Mouse (Mus musculus) limb, embryonic 14.5 days (tissue): ENCODE measurements at regions not wholly inside any gene's neighbourhood (a gene's known extent, or its start where the extent isn't known, plus 50 kb on each side); places are given as distances from the start of the nearest gene placed in this dataset. TPM values are rescaled to one million over a fixed set of nuclear protein-coding genes. Genes with fewer than 3 reads are reported as not detected.

ENCODE experiments used
- ATAC-seq: fragments of 200-750 bp; cut with Nextera tagmentation; 2 replicates; pipeline ENCODE4 v1.8.0; 2017; ENCODE audit warnings: low read depth, moderate number of reproducible peaks, moderate TSS enrichment; ENCODE audit not compliant: low FRiP score
- DNase-seq: peaks from one replicate; pipeline ENCODE4 v3.0.0-alpha.2; 2015; ENCODE audit warnings: low spot score
- H3K27ac ChIP-seq: fragments of 300-500 bp; sonication (generic); replicated peaks from 2 replicates; pipeline ENCODE4 v1.5.1; 2014; ENCODE audit warnings: low read depth, mild to moderate bottlenecking, low read length, moderate library complexity, mixed read lengths
- H3K27me3 ChIP-seq: fragments of 300-500 bp; sonication (generic); 2 replicates; pipeline ENCODE4 v1.6.1; 2014; ENCODE audit warnings: low read length, mixed read lengths; ENCODE audit not compliant: control insufficient read depth, insufficient read depth
- H3K36me3 ChIP-seq: fragments of 300-500 bp; sonication (generic); 2 replicates; pipeline ENCODE4 v1.6.1; 2014; ENCODE audit warnings: mild to moderate bottlenecking, low read length, moderate library complexity, mixed read lengths; ENCODE audit not compliant: control insufficient read depth, insufficient read depth
- H3K4me1 ChIP-seq: fragments of 300-500 bp; sonication (generic); 2 replicates; pipeline ENCODE4 v1.6.1; 2014; ENCODE audit warnings: antibody characterized with exemption, low read length, mixed read lengths; ENCODE audit not compliant: control insufficient read depth, insufficient read depth
- H3K4me2 ChIP-seq: fragments of 300-500 bp; sonication (generic); replicated peaks from 2 replicates; pipeline ENCODE4 v1.6.1; 2014; ENCODE audit warnings: low read depth, mild to moderate bottlenecking, low read length, moderate library complexity; ENCODE audit not compliant: severe bottlenecking
- H3K4me3 ChIP-seq: fragments of 300-500 bp; sonication (generic); replicated peaks from 2 replicates; pipeline ENCODE4 v1.5.1; 2014; ENCODE audit warnings: low read length
- H3K9ac ChIP-seq: fragments of 300-500 bp; sonication (generic); 2 replicates; pipeline ENCODE4 v1.6.1; 2014; ENCODE audit warnings: mild to moderate bottlenecking, low read depth, low read length, moderate library complexity; ENCODE audit not compliant: severe bottlenecking
- H3K9me3 ChIP-seq: fragments of 300-500 bp; sonication (generic); 2 replicates; pipeline ENCODE4 v1.6.1; 2016; ENCODE audit warnings: low read length; ENCODE audit not compliant: control insufficient read depth
- POLR2A ChIP-seq: fragments of 200-500 bp; IDR thresholded peaks from 2 replicates; pipeline ENCODE4 v1.8.0; 2012; ENCODE audit warnings: inconsistent platforms, mild to moderate bottlenecking, moderate library complexity, borderline replicate concordance; ENCODE audit not compliant: insufficient read depth, insufficient read length; ENCODE audit errors: extremely low read depth
- WGBS: fragments of 180-500 bp; shearing (Covaris S2); extraction: QIAGEN DNeasy Blood & Tissue Kit; methylation state at CpG from one replicate; pipeline ENCODE4 v1.1.7; 2014; 5-methylcytosine and 5-hydroxymethylcytosine counted together
- microRNA-seq: library from miRNA; unstranded; fragments of <30 nt; microRNA quantifications from one replicate; pipeline ENCODE4, GENCODE M21; 2016

DNA sequence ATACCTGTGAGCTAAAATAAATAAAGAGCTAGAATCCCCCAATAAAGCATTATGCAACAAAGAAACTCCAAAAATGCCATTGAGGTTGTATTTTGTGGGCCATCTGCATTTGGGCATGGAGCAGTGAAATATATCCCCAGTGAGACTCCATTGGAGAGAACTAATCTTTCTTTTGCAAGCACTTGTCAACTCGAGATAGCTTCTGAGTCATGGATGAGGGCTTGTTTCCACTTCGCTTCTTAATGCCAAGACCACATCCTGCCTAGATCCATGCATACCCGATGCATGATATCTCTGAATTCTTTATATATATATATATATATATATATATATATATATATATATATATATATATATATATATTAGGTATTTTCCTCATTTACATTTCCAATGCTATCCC lies 349.0 kb upstream of the Slc8a1 start:
- Histone ChIP-seq H3K9me3 (no peaks in the 10 kb centered on the region), H3K4me2 (no peak overlapping the region), H3K27me3 (no peaks in the 10 kb centered on the region), H3K27ac (no peak overlapping the region), H3K9ac (no peak overlapping the region), H3K36me3 (no peaks in the 10 kb centered on the region), H3K4me1 (no peaks in the 10 kb centered on the region), H3K4me3 (no peak overlapping the region)
- WGBS: 84% methylated on average over 3 of the region's 3 CpGs
- no peak for TF ChIP-seq POLR2A
- DNase-seq (no peak), ATAC-seq (no peak)

DNA sequence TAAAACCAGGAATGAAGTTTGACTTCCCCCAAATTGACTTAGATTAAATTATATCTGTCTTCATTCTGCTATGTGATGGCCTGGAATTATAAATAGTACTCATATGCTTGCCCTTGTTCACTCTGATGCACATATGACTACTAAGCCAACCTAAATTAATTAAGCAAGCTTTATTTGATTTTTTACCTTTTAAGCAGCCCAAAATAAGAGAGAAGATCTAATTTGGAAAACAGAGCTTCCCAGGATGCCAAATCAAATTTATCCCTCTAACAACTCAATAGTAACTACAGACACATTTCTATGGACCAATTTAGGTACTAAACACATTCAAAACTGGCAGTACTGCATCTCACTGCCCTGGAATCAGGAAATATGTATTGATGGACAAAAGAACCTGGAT lies 342.1 kb upstream of the Slc8a1 start:
- ATAC-seq (no peak), DNase-seq (no peak)
- H3K27ac ChIP-seq: no peak overlapping the region
- no peak overlapping the region for H3K9ac ChIP-seq
- H3K27me3 ChIP-seq: no peaks in the 10 kb centered on the region
- no peak overlapping the region for H3K4me2 ChIP-seq
- no peaks in the 10 kb centered on the region for H3K4me1 ChIP-seq
- no peak for TF ChIP-seq POLR2A
- H3K9me3 ChIP-seq: no peaks in the 10 kb centered on the region
- H3K36me3 ChIP-seq: no peaks in the 10 kb centered on the region
- no peak overlapping the region for H3K4me3 ChIP-seq

Small RNA genes lying in the stretch of these regions (microRNA-seq; reads per million reads assigned to microRNA genes)
- gene Gm23400 (not detected), gene Gm27359 (not detected)
